Mouse (Mus musculus) heart, embryonic 16.5 days (tissue): ENCODE measurements around the gene Siah1a. TPM values are rescaled to one million over a fixed set of nuclear protein-coding genes. Genes with fewer than 3 reads are reported as not detected.

Experiments
- ATAC-seq: fragments of 200-750 bp; cut with Nextera tagmentation; replicated peaks from 2 replicates; pipeline ENCODE4 v1.8.0; 2017; ENCODE audit warnings: moderate number of reproducible peaks; ENCODE audit not compliant: insufficient read depth, low FRiP score; ENCODE audit errors: extremely low read depth
- H3K27ac ChIP-seq: fragments of 300-500 bp; sonication (generic); 2 replicates; pipeline ENCODE4 v1.5.1; 2014; ENCODE audit warnings: mild to moderate bottlenecking, low read length, control low read depth, moderate library complexity
- H3K27me3 ChIP-seq: fragments of 300-500 bp; sonication (generic); 2 replicates; pipeline ENCODE4 v1.6.1; 2014; ENCODE audit warnings: low read length, mixed read lengths; ENCODE audit not compliant: control insufficient read depth, insufficient read depth
- H3K36me3 ChIP-seq: fragments of 300-500 bp; sonication (generic); 2 replicates; pipeline ENCODE4 v1.6.1; 2014; ENCODE audit not compliant: control insufficient read depth, insufficient read depth
- H3K4me1 ChIP-seq: fragments of 300-500 bp; sonication (generic); 2 replicates; pipeline ENCODE4 v1.6.1; 2014; ENCODE audit warnings: low read length, mixed read lengths; ENCODE audit not compliant: control insufficient read depth, insufficient read depth
- H3K4me2 ChIP-seq: fragments of 300-500 bp; sonication (generic); 2 replicates; pipeline ENCODE4 v1.6.1; 2014; ENCODE audit warnings: low read depth, mild to moderate bottlenecking, control low read depth, low read length
- H3K4me3 ChIP-seq: fragments of 300-500 bp; sonication (generic); 2 replicates; pipeline ENCODE4 v1.5.1; 2014; ENCODE audit warnings: mild to moderate bottlenecking, control low read depth, low read length
- H3K9ac ChIP-seq: fragments of 300-500 bp; sonication (generic); 2 replicates; pipeline ENCODE4 v1.6.1; 2014; ENCODE audit warnings: low read length, control low read depth
- H3K9me3 ChIP-seq: fragments of 300-500 bp; sonication (generic); replicated peaks from 2 replicates; pipeline ENCODE4 v1.6.1; 2016; ENCODE audit warnings: low read length; ENCODE audit not compliant: control insufficient read depth
- WGBS: fragments of 180-500 bp; shearing (Covaris S2); extraction: QIAGEN DNeasy Blood & Tissue Kit; methylation state at CpG from one replicate; pipeline ENCODE4 v1.1.7; 2014; 5-methylcytosine and 5-hydroxymethylcytosine counted together
- polyA plus RNA-seq: library from polyadenylated mRNA; unstranded; fragments of >200 nt; fragmentation: Nextera tagmentation; extraction: Ambion mirVana; gene quantifications from 2 replicates; pipeline ENCODE4 v1.2.1, GENCODE M21; 2015

Siah1a gene
- 30.0 and 30.1 TPM in 2 replicates for polyA plus RNA-seq

DNA sequence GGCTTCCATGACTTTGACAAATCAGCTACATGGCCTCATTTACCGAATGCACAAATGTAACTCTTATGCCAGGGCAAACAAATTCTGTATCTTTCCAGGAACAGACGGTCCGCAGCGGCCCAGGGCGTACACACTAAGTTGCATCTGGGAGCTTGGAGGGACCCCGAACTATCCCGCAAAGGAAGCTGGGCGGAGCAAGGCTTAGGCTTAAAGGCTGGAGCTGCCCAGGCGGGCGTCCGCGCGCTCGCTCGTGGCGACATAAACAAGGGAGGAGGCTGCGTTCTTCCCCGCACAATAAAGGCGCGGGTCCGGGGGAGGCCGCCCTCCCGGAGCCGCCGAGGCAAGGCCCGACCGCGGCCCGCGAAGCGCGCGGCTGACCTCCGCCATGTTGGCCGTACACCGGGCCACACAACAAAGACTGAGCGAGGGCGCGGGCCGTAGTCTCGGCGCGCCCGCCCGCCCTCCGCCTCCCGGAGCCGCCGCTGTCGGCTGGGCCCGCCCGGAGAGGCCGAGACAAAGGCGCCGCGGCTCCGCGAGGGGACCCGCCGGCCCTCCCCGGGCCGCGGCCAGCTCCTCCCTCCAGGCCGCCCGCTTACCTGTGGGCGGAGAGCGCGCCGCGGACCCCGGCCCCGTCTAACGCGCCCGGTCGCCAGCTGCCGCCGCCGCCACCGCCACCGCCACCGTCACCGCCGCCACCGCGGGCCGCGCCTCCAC, at the start of gene Siah1a, which contains the start of gene Gm10638:
Gene Siah1a (minus strand): TSS at position 714 of the 714 bp plus-strand sequence.
Gene Gm10638 (plus strand): TSS at position 479 of the 714 bp plus-strand sequence.
- H3K4me3 ChIP-seq: peak within 1 kb of the TSS; percentile 83
- under 1% methylated on average over 75 of the region's 88 CpGs for WGBS
- peak; percentile 74 for ATAC-seq
- H3K4me2 ChIP-seq: peak within 1 kb of the TSS; percentile 82
- H3K27me3 ChIP-seq: no peaks in the 10 kb centered on the region
- H3K36me3 ChIP-seq: no peaks in the 10 kb centered on the region
- H3K27ac ChIP-seq: peak within 1 kb of the TSS; percentile 97
- peak within 1 kb of the TSS; percentile 99 for H3K9ac ChIP-seq
- peaks cover 36% of the 10 kb centered on the region for H3K4me1 ChIP-seq
- no peaks in the 10 kb centered on the region for H3K9me3 ChIP-seq

DNA sequence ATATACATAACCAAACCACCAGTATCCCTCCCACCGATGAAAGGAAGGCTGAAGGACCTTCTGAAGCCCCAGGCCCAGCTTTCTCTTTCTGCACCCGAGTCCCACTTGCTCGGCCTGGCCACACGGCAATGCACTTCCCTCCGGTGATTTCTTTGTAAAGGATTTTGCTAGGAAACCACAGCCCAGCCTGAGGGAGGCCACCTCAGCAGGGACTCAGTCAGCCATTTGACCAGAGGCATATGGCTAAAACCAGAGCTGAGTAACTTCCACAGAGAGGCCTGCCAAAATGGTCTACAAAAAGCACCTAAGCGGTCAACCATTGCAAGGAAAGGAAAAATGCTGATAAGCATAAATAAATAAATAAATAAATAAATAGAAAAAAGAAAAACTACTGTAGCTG, 49.0 kb upstream of the Siah1a start:
- H3K4me1 ChIP-seq: no peaks in the 10 kb centered on the region
- no peak overlapping the region for H3K4me2 ChIP-seq
- H3K27me3 ChIP-seq: no peaks in the 10 kb centered on the region
- ATAC-seq: no peak
- WGBS: 32% methylated on average over 6 of the region's 6 CpGs
- no peaks in the 10 kb centered on the region for H3K36me3 ChIP-seq
- no peak overlapping the region for H3K9ac ChIP-seq
- no peaks in the 10 kb centered on the region for H3K9me3 ChIP-seq
- no peak overlapping the region for H3K27ac ChIP-seq
- no peak overlapping the region for H3K4me3 ChIP-seq

DNA sequence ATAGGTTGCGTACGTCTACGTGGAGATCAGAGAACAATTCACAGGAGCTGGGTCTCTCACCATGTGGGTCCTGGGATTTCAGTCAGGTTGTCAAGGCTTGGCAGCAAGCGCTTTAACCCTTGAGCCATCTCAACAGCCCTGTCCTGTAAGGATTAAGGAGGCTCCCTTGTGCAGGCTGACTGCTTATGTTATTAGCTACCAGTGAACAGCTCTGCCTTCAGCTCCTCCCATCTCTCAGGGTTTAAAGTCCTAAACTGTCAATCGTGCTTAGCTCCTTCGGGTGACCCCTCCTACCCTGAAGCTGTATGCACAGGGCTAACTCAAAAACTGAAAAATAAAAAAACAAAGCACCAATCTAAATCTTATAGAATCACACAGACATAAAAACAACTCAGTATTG, 45.8 kb upstream of the Siah1a start:
- 0 out of 2 replicates have a peak, but pooled peaks cover 5% of the 10 kb centered on the region for H3K4me1 ChIP-seq
- no peak overlapping the region for H3K4me2 ChIP-seq
- H3K27me3 ChIP-seq: no peaks in the 10 kb centered on the region
- 88% methylated on average over 6 of the region's 6 CpGs for WGBS
- no peak overlapping the region for H3K27ac ChIP-seq
- ATAC-seq: no peak
- H3K36me3 ChIP-seq: no peaks in the 10 kb centered on the region
- H3K9ac ChIP-seq: no peak overlapping the region
- no peaks in the 10 kb centered on the region for H3K9me3 ChIP-seq
- no peak overlapping the region for H3K4me3 ChIP-seq

DNA sequence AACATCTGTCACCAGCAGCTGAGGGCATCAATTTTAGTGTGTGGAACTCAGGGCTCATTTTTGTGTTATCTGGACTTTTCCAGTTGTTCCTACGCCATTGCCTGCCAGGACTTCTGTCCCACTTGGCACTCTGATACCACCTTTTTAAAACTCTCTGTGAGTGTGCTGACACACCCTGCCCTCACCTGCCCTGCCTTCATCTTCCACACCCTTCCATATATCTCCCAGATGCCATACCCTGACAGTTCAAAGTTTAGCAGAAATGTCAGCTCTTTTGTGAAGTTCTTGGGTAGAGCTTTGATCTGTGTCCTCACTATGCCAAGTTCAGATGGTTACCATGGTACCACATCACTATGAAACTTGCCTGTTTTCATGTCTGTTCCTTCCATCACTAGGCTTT, 43.8 kb upstream of the Siah1a start:
- Histone ChIP-seq H3K4me3 (no peak overlapping the region), H3K9ac (no peak overlapping the region)
- 50% methylated on average over 1 of the region's 1 CpGs for WGBS

DNA sequence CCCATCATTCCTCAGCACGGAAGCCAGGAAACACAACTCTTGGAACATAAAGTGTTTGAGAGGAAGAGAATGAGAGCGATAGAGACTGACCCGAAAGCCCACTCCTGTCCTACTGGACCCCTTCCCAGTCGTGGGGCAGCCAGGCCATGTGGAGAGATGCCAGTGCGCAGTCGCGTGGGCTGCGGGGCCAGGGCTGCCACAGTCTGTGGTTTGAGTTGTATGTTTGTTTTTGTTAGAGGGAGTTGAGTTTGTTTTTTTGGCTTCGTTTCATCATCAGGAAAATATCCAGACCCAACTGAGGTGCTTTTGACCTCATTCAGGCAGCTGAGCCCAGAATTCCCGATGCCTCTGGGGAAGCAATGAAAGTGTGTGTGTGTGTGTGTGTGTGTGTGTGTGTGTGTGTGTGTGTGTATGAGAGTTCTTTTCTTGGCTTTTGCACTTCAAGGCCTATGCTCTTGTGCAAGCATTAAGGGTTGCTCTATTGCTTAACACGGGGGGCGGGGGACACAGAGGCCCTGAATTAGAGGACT, 42.2 kb upstream of the Siah1a start:
- H3K9me3 ChIP-seq: no peaks in the 10 kb centered on the region
- ATAC-seq: peak; percentile 71
- whole genome bisulfite sequencing: 44% methylated on average over 12 of the region's 12 CpGs
- no peaks in the 10 kb centered on the region for H3K27me3 ChIP-seq
- peak overlapping the region; percentile 73 for H3K27ac ChIP-seq
- 0 out of 2 replicates have a peak overlapping the region, but pooled peaks have one; percentile 25 for H3K4me2 ChIP-seq
- no peak overlapping the region for H3K9ac ChIP-seq
- no peak overlapping the region for H3K4me3 ChIP-seq
- H3K36me3 ChIP-seq: no peaks in the 10 kb centered on the region
- 0 out of 2 replicates have a peak, but pooled peaks cover 5% of the 10 kb centered on the region for H3K4me1 ChIP-seq

More for the DNA sequence above, 43.8 kb upstream of the Siah1a start:
- H3K27ac ChIP-seq: no peak overlapping the region
- no peaks in the 10 kb centered on the region for H3K36me3 ChIP-seq
- ATAC-seq: no peak
- H3K27me3 ChIP-seq: no peaks in the 10 kb centered on the region
- no peak overlapping the region for H3K4me2 ChIP-seq
- 0 out of 2 replicates have a peak, but pooled peaks cover 5% of the 10 kb centered on the region for H3K4me1 ChIP-seq
- H3K9me3 ChIP-seq: no peaks in the 10 kb centered on the region

DNA sequence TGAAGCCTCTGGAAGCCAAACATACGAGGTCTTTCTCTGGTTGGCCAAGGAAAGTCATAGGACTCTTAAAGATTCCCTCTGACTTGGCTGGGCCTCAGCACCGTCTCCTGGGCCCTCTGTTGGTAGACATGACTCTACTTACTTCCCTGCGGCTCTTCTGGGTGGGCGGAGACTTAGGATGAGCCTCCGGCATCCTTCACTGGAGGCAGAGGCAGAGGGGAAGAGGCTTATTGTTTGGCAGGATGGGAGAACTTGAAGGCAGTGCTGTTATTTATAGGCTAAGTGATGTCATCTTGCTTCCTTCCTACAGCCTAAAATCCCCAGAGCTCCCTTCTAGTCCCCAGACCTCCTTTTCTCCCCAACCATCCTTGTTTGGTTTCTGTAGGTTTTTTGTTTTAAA, 40.8 kb upstream of the Siah1a start:
- ATAC-seq: peak; percentile 41; the same call in 1 of the 2 replicates
- Histone ChIP-seq H3K27ac (peak overlapping the region; percentile 73), H3K4me3 (no peak overlapping the region), H3K9ac (no peak overlapping the region), H3K4me1 (0 out of 2 replicates have a peak, but pooled peaks cover 5% of the 10 kb centered on the region), H3K27me3 (no peaks in the 10 kb centered on the region), H3K36me3 (no peaks in the 10 kb centered on the region), H3K9me3 (no peaks in the 10 kb centered on the region), H3K4me2 (no peak overlapping the region)
- WGBS: 34% methylated on average over 5 of the region's 5 CpGs

DNA sequence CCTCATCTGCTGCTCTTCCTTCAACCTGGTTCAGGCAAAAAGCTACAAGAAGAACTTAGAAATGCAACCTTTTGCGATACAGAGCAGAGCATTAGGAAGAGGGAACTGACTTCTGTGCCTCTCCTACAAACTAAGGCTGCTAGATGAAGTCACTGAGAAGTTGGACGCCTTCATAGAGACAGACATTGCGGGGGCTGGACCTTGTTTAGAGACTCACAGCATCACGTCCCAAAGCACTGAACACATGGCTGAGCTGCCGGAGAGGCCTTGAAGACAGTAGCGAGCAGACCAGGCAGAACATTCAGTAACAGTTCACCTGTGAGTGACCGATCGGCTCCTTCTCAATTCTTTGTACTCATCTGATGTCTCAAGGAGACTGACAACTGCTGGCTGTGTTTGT, 35.4 kb upstream of the Siah1a start:
- Histone ChIP-seq H3K36me3 (no peaks in the 10 kb centered on the region), H3K27ac (no peak overlapping the region), H3K4me1 (no peaks in the 10 kb centered on the region), H3K9me3 (no peaks in the 10 kb centered on the region), H3K4me3 (no peak overlapping the region), H3K9ac (no peak overlapping the region), H3K4me2 (no peak overlapping the region), H3K27me3 (no peaks in the 10 kb centered on the region)
- 83% methylated on average over 8 of the region's 8 CpGs for WGBS
- ATAC-seq: no peak

DNA sequence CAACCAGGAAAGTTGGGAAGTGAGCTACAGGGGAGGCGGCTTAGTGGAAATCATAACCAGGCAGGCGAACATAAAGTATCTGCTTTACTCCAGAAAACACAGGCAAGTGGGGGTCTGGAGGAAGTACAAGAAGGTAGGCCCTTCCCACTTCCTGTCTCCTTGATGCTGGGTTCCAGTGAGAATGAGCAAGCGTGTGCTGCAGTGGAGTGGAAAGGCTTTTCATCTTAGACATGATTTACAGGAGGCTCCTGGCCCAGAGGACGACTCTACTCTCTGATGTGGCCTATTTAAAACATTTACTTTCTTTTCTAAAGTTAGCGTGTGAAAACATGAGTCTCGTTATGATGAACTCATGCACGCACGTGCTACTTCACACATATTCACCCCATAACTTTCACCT, 33.5 kb upstream of the Siah1a start:
- 69% methylated on average over 8 of the region's 8 CpGs for WGBS
- H3K4me3 ChIP-seq: no peak overlapping the region
- H3K9ac ChIP-seq: no peak overlapping the region
- no peak for ATAC-seq
- H3K36me3 ChIP-seq: no peaks in the 10 kb centered on the region
- no peaks in the 10 kb centered on the region for H3K9me3 ChIP-seq
- H3K4me1 ChIP-seq: no peaks in the 10 kb centered on the region
- no peaks in the 10 kb centered on the region for H3K27me3 ChIP-seq
- H3K4me2 ChIP-seq: no peak overlapping the region
- no peak overlapping the region for H3K27ac ChIP-seq

DNA sequence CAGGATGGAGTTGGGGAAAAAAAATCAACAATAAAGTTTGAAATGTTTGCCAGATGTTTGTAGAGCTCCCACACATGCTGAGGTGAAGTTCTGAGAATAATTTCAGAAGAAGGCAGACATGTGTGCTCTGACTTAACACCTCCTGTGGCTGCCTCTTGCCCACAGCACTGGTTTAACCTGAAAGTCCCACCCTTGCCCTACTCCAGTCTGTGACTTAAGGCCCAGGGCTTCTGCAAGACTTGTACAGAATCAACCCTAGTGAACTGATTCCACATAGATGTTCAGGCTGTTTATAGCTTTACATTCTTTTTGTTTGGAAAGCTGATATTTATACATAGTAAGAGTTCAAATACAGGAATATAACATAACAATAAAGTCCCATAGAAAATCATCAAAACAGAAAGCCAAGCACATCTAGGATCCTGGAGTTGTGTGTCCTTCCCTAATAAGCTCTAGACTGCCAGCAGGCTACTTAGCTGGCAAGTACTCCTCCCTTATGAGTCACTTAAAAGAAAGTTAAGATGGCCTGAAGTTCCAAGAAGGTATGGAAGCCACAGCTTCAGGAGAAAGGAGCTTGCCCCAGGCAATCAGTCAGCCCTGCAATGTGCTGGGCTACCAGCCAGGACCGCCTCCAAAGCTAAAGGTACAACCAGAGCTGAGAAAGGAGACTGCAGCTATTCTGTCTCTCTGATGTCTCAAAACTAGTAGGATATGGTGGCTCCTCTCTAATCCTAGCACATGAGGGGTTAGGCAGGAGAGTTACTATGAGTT, 24.4 kb upstream of the Siah1a start:
- H3K9me3 ChIP-seq: no peaks in the 10 kb centered on the region
- no peak overlapping the region for H3K4me3 ChIP-seq
- no peak overlapping the region for H3K4me2 ChIP-seq
- H3K27ac ChIP-seq: no peak overlapping the region
- H3K36me3 ChIP-seq: no peaks in the 10 kb centered on the region
- no peak for ATAC-seq
- peaks cover 17% of the 10 kb centered on the region for H3K4me1 ChIP-seq
- no peaks in the 10 kb centered on the region for H3K27me3 ChIP-seq
- WGBS: 84% methylated on average over 1 of the region's 1 CpGs
- H3K9ac ChIP-seq: no peak overlapping the region
